Mouse (Mus musculus): Measurements from ENCODE around the gene Stxbp3.
A peak's percentile ranks its signal among the peaks of the same experiment; 100 is the strongest.
"Not testable (repeated sequence)": the region's sequence is repeated elsewhere in the genome, so short reads cannot be mapped to it uniquely, and the experiment has no call there.

Gene Stxbp3

DNA sequence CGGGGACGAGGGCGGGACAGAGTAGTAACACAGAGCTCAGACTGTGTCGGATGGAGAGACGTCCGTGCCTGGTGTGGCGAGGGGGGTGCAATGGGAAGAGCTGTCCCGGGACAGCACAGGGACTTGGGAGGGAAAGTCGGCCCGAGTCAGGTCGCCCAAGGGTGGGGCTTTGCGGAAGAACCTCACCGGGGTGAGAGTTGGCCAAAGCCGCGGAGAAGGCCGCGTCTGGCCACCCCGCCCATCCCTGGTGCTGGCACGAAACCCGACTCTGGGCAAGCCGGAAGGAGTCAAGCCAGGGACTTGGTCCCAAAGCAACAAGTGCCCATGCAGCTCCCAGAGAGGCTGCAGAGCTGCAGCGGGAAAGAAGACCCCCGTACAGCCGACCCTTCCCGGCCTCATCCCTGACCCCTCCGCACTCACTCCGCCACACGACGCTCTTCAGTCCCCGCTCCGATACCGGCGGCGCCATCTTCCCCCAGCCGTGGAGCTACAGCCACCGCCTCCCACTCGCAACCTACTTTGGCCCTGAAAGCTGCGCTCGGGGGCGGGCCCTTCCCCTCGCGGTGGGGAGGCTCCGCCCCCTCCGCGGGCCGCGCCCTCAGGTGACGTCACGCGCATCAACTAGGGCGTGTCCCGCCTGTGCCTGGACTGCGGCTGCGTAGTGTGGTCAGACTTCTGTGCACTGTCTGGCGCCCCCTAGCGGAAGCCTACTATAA is at the start of gene Stxbp3:
Gene Stxbp3 (minus strand): TSS at position 527 of the 716 bp plus-strand sequence.
- peak; percentile 100 for DNase-seq (ENCODE audit: low spot score)

DNA sequence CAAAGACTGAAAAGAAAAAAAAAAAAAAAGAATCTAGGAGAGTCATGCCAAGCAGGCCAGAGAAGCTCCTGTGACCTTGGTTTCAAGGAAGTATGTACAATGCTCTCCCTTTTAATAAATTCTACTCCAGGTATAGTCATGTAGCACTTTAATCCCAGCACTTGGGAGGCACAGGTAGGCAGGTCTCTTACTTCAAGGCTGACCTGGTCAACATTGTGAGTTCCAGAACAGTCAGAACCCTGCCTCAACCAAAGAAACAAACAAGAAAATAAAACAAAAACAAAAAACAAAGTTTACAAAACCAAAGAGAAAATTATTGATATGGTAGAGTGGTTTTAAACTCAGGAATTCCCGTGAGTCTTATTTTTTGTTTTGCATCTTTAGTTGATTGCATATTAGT is 49.6 kb upstream of the Stxbp3 start, which contains the start of gene Fndc7:
Gene Fndc7 (minus strand): TSS at position 101 of the 400 bp plus-strand sequence.
- no peak for DNase-seq (ENCODE audit: low spot score)

DNA sequence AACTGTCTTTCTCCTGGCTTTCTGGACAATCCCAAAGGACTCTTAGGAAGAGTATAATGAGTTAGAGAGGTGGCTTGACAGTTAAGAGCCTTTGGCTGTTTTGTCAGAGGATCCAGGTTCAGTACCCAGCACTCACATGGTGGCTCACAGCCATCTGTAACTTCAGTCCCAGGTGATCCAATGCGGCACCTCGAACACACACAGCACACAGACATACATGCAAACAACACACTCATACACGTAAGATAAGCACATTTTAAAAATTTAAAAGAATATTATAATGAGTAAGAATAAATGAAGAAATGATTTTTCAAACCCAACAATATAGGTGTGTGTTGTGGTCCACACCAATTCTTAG is 47.3 kb upstream of the Stxbp3 start:
- no peak for DNase-seq (ENCODE audit: low spot score)

DNA sequence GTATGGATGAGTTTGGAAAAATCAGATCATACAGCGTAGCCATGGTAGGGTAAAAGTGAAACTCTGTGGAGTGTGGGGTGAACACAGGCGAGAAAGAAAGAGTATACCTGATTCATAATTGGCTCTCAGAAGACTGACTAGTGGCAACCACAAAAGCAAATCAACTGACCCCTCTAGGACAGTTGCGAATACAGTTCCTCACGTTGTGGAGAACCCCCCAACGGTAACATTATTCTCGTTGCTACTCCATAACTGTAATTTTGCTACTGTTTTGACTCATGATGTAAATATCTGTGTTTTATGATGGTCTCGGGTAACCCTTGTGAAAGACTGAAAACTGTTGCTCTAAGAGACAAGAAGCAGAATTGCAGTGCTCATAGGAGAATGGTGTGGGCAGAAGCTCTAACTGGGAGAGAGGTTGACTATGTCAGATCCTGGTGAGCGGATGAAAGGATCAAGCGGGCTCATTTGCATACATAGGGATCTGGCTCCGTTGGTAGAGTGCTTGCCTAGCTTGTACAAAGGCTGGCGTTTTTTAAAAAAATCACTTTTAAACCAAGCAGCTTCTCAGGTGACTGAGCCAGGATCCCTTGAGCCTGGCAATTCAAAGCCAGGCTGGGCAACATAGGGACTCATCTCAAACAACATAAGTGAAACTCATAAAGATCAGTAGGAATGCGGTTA is 46.8 kb upstream of the Stxbp3 start:
- no peak for DNase-seq (ENCODE audit: low spot score)

DNA sequence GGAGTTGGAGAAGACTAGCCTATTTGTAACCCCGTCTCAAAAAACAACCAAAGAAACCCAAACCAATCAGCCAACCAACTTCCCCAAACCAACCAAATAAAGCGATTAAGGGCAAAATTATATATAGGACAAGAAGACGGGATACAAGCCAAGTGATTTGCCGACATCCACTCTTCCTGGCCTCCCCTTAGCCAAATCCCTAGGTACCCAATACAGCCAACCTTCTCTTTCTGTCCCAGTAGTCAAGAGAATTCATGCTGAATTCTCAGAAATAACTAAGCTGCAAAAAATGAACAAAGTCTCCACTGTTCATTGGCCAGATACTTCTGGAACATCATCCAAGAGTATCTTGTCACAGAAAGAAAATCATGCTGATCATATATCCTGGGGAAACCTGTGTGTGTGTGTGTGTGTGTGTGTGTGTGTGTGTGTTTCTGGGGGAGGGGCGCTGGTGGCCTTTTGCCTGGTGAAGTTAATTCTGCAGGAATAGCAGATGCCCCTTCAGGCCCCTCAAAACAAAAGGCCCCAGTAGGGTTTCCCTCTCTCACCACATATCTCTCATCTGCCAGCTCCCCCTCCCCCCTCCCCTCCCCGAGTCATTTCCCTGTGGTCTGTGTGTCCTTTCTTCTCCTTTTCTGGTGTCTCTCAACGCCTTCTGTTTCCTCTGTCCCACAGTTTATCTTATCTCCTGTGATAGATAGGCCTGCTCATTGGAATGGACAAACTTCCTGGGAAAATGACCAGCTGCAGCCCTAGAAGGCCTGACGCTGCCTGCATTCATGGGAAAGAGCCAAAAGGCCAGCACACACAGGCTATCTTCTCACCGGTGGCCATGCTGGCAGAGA is 45.6 kb upstream of the Stxbp3 start:
- DNase-seq (ENCODE audit: low spot score): no peak

DNA sequence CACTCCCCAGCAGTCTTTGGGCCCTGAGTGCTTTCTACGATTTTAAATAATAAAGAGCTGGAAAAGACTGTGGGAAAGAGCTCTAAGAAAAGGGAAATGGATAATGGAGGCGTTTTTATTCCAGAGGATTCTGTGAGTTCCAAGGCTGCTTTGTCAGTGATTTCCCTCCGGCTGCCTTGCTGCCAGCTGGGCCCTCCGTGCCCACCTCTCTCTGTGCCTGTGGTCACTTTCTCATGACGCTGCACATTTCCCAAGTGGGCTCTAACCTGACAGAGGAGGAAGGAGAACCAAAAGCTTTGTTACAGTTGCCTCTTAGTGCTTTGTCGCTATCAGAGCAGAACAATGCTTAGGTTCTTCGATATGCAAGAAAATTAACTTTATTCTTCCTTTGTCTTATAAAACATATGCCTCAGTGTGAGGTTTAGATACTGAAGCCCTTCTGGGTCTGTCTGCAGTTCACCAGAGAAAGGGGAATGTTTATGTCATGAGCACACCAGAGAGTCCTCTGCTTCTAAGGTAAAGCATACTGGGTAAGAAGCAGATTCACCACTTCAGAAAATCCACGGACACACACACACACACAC is 44.5 kb upstream of the Stxbp3 start:
- DNase-seq (ENCODE audit: low spot score): no peak

DNA sequence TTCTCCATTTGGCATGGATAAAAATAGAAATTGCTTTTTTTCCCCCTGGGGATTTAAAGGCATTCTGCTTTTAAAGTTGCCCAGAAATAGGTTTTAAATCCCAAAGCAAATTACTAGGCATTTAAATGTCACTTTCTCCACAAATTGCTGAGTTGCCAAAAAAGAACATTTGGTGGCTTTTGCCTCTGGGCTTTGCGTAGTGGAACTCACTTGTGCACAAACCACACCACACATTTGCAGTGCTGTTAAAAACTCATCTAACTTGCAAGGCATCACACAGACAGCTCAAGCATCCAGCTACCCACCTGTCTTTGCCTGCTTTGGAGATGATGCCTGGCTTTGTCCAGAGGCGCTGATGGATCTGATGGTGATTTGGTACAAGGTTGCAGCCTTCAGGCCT is 42.7 kb upstream of the Stxbp3 start:
- no peak for DNase-seq (ENCODE audit: low spot score)

DNA sequence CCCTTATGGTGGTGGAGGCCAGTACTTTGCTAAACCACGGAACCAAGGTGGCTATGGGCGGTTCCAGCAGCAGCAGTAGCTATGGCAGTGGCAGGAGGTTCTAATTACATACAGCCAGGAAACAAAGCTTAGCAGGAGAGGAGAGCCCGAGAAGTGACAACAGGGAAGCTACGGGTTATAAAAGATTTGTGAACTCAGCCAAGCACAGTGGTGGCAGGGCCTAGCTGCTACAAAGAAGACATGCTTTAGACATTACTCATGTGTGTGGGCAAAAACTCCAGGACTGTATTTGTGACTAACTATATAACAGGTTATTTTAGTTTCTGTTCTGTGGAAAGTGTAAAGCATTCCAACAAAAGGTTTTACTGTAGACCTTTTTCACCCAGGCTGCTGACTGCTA is 41.5 kb upstream of the Stxbp3 start:
- not testable (repeated sequence) for DNase-seq (ENCODE audit: low spot score)

DNA sequence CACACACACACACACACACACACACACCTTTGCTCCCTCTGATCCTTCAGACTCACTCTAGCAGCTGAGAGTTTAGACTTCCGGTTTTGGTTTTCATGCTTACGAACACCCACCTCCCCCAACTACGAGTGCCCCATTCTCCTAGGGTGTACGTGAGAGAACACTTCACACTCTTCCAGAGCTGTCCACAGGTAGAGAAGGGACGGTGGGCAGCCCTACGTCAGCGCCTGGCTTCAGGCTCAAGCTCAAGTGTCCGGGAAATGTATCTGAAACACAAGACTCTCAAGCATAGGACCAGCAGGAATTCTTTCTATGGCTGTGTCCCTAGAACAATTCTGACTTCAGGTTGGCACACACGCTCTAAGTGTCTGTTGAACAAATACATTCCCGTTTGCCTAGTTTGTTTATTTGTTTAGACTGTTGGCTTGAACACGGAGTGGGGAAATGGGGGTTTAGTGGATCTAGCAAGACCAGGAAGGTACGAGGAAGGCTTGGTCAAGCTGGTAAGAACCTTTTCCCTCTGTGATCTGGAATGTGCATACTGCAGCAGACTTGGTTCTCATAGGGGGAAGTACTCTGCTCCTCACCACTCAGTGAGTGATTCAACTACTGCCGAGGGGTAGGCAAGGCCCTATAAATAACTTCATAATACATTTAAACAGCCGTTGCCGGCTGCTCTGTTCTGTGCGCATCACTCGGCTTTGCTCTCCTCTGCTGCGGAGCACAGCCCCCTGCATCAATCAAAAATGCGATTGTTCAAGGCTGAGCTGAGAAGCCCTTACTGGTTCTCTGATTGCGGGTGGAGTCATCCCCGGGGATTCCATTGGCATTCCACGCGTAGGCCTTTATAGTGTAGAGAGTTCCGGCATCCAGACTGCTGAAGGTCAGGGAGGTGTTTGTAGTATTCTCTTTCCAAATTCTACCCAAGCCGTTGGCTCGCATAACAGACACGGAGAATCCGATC is 40.5 kb upstream of the Stxbp3 start:
- DNase-seq (ENCODE audit: low spot score): no peak

DNA sequence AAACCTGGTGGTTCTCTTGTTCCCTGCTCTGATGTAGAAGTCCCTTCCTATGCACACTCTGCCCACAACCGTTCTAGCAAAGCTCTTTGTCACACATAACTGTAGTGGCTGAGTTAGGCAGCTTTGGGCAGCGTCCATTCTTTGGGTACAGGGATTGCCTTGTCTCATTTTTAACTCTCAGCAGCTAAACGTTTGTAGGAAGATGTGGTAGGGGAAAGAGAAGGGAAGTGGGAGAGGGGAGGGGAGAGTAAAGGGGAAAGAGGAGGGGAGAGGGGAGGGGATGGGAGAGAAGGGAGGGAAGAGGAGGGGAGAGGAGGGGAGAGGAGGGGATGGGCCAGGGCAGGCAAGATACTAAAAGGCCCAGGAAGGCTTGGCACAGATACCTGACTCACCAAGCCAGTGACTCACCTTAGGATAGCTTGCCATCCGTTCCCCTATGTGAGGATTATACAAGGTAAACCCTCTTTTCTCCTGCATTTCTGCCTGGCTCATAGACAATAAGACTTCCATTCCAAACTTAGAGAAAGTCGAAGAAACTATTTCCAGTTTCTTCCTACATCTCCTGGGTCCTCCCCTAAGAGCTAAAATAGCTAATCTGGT is 39.6 kb upstream of the Stxbp3 start:
- no peak for DNase-seq (ENCODE audit: low spot score)

DNA sequence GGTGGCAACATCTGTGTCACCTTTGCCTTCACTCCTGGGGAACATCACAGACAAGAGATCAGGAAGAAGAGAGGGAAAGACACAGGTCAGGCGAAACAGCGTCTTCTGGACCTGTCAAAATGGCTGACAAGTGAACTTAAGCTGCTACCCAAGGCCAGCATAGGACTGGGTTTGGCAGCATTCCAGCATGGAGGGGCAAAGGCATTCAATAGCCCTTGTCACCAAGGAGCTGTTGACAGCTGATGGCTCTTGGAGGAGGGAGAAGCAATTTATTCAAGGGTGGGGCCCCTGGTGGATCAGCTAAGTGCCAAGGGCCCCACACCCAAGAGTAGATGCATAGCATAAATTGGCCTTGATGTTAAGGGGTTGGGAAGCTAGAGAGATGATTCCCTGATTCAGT is 38.8 kb upstream of the Stxbp3 start:
- DNase-seq (ENCODE audit: low spot score): no peak

DNA sequence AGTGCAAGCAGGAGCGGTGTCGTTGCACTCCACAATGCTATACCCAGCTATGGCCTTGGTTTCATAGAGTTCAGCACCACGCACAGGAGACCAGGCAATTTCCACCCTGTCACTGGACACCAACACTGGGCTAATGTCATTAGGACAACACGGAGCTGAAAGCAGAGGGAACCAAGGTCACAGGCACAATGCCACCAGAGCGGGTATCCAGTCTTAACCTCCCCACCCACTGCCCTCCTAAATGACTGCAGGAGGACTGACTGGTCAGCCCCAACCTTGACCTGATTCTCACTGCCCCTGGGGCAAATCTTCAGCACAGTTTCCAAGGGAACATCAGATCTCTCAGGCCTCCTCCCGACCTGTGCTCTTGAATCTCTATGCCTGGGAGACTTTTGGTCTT is 30.3 kb upstream of the Stxbp3 start:
- DNase-seq (ENCODE audit: low spot score): no peak

DNA sequence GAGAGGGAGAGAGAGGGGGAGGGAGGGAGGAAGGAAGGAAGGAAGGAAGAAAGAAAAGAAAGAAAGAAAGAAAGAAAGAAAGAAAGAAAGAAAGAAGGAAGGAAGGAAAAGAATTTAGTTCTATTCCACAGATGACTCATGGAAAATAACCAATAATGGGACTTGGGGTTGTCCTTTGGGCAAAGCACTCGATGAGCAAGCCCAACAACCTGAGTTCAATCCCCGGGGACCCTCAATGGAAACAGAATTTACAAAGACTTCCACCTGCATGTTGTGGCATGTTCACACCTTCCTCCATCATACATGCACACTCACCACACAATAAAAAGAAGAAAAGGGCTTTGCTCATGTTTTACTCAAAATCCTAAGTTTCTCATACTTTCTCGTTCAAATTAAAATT is 27.1 kb upstream of the Stxbp3 start:
- DNase-seq (ENCODE audit: low spot score): no peak

DNA sequence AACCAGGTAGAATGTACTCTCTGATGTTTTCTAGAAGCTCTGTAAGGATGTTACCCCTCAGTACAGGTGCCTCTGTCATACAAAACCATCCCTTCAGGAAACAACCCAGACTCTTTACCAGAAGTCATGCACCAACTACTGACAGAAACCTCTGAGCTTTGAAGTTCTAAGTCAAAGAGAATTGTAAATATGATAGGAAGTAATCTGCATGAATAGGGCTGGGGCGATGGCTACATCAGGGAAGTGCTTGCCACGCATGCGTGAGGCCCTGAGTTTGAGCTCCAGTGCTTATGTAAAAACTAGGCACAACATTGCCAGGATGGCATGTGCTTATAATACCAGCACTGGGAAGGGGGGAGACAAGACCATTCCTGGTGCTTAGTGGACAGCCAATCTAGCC is 25.4 kb upstream of the Stxbp3 start:
- DNase-seq (ENCODE audit: low spot score): no peak

DNA sequence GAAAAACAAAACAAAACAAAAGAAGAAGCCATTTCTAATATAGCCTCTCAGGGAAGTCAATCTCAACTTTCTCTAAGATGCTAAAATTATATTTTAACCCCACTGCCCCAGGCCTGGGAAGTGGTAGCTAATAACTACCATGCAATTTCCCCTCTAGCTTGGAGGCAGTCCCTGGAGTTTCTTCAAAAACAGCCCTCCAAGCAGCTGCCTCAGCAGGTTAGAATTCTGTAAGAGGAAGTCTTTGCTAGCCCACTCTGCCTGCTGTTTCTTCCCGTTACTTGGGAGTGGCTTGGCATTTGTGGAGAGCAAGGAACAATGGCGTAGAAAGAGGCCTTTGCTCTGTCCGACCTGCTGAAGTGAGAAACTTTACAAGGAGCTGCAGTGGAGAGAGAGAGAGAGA is 24.8 kb upstream of the Stxbp3 start:
- DNase-seq (ENCODE audit: low spot score): no peak

DNA sequence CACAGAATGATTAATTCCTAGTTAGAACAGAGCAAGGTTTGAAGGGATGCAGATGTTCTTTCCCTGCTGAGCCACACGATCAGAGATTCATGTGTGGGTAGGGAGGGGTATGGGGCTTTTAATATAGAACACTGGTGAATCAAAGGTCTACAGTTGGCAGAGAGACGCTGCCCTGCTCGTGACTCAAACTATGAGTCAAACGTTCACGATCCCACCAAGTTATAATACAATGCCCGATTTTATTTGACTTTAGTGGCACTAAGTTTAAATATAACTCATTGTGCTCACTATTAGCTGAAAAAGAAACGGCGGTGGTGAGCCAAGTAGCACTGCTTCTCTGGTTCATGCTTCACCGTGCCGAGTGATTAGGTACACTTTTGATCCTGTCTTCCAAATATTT is 22.8 kb upstream of the Stxbp3 start:
- DNase-seq (ENCODE audit: low spot score): no peak

DNA sequence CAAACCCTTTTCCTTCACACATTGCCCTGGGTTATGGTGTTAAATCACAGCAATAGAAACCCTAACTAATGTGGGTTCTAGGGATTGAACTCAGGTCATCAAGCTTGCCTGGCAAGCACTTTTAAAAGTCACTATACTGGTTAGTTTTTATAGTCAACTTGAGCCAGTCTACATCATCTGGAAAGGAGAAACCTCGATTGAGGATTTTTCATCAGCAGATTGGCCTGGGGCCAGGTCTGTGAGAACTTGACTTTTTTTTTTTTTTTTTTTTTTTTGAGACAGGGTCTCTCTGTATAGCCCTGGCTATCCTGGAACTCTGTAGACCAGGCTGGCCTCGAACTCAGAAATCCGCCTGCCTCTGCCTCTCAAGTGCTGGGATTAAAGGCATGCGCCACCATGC is 22.0 kb upstream of the Stxbp3 start:
- not testable (repeated sequence) for DNase-seq (ENCODE audit: low spot score)

DNA sequence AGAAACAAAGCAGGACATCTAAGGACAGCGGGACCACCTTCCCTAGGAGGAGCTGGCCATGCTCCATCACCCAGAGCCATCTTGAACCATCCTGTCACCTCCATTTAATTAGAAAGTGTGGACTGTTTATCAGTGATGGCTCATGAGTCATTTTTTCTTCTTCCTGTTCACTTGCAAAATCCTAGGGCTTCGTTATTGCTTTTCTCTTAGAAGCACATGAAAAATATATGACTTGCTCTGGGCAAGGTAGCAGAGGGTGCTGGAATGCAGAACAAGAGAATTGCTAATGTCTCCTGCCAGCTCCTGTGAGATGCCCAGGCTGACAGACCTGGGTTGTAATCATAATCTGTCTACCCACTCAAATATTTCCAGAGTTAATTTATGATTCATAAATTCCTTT is 20.5 kb upstream of the Stxbp3 start:
- no peak for DNase-seq (ENCODE audit: low spot score)

DNA sequence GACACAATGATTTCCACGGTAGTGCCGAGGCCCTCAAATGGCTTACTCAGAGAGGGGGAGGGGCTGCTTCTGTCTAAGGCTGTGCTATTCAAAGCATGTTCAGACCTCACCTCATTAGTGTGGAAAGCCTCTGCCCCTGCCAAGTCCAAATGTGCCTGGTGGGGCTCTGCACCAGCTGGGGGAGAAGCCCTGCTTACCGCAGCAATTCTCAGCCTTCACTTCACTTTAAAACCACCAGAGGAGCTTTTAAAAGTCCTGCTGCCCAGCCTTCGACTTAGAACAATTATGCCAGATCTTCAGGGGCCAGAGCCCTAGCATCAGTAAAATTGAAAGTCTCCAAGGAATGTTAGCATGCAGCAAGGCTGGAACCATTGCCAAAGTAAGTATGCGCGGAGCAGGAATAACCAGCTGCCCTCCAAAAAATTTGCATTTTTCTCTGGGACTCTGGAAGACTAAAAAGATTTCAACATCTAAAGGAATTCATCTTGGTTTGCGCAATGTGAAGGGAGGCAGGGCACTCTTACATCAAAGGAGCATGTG is 18.0 kb upstream of the Stxbp3 start:
- DNase-seq (ENCODE audit: low spot score): no peak

DNA sequence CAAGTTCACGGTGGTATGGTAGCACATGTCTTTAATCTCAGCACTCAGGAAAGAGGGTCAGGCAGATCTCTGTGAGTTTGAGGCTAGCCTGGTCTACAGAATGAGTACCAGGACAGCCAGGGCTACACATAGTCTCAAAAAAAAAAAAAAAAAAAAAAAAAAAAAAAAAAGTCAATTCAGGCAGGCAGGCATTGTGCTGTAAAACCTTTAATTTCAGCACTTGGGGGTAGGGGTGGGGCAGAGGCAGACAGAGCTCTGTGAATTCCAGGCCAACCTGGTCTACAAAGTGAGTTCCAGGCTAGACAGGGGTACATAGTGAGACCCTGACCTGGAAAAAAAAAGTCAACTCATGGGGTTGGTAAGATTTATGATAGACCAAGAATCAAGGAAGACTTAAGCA is 17.4 kb upstream of the Stxbp3 start:
- no peak for DNase-seq (ENCODE audit: low spot score)

DNA sequence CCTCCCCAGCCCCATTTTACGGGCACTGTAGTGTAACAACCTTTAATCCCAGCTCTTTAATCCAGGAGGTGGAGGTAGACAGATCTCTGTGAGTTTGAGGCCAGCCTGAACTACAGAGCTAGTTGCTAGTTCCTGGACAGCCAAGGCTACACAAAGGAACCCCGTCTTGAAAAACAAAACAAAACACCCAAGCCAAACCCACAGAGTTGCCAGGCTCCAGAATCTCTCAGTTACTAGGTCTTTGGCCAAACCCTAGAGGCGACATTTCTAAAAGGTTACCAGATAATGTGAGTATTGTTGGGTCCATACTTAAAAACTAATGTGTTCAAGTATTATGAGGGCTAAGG is 16.8 kb upstream of the Stxbp3 start:
- DNase-seq (ENCODE audit: low spot score): no peak

Data from ovary, postnatal 14 days (tissue).